Mouse (Mus musculus): ENCODE measurements around the gene Alg6. TPM values are rescaled to one million over a fixed set of nuclear protein-coding genes. Genes with fewer than 3 reads are reported as not detected.

The Alg6 gene
- 16.1 and 21.3 TPM in 2 replicates for polyA plus RNA-seq (2015; fragmentation: Nextera tagmentation; extraction: Ambion mirVana)

DNA sequence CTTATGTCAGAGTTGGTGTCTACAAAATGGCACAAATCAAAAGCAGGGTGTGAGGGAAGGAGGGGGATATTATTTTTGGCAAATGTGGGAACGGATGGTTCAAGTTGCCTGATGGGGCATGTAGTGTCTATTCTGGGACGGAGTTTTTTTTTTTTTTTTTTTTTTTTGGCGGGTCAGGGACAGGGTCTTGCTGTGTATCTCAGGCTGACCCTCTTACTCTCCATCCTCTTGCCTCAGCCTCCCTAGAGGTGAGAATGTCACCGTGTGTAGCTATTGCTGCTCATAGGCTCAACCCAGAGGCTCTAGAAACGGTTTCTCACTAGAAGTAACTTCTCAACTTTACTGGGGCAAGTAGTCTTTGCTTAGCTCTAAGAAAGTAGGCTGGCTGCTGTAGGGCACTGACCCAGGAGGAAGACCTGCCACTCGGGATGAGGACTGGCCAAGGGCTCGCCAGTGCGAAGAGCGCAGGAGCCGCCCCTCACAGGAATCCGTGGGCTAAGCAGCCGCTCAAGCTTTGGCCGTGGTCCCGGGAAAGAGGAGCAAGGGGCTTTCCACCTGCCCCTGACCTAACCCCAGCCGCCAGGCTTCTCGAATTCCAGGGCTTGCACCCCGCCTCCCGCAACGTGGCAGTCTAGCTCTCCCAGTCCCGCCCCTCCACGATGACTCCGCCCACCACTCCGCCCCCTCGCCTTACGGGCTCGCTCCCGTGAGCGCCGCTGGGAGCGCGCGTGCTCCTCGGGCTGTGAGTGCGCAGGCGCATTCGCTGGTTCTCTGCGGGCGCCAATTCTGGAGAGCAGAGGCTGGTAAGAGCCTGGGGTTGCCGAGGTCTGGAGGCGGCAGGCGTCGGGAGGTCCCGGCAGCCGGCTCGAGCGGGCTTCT is at the start of gene Alg6:
TSS of gene Alg6 (plus strand) at position 761 of the 879 bp plus-strand sequence.
- ATAC-seq (replicated peaks; ENCODE audit: low FRiP score, low read depth) (peak; percentile 94), DNase-seq (ENCODE audit: low spot score) (peak; percentile 96)
- peak; percentile 49 for TF ChIP-seq CTCF (IDR thresholded peaks at IDR 0.05; ENCODE audit: low read depth)
- Histone ChIP-seq H3K4me1 (replicated peaks; ENCODE audit: insufficient read depth, low read length) (no peaks in the 10 kb centered on the region), H3K9ac (ENCODE audit: low read depth, low read length) (peak within 1 kb of the TSS; percentile 63), H3K27ac (peak within 1 kb of the TSS; percentile 33; the same call in 1 of the 2 replicates), H3K27me3 (ENCODE audit: insufficient read depth, low read length) (no peaks in the 10 kb centered on the region), H3K9me3 (replicated peaks; ENCODE audit: low read length) (no peaks in the 10 kb centered on the region), H3K36me3 (ENCODE audit: insufficient read depth, low read length) (no peaks in the 10 kb centered on the region), H3K4me3 (replicated peaks; ENCODE audit: low read depth, low read length) (peak within 1 kb of the TSS; percentile 53), H3K4me2 (ENCODE audit: low read length) (peak within 1 kb of the TSS; percentile 80)
- WGBS: 3% methylated on average over 45 of the region's 46 CpGs

DNA sequence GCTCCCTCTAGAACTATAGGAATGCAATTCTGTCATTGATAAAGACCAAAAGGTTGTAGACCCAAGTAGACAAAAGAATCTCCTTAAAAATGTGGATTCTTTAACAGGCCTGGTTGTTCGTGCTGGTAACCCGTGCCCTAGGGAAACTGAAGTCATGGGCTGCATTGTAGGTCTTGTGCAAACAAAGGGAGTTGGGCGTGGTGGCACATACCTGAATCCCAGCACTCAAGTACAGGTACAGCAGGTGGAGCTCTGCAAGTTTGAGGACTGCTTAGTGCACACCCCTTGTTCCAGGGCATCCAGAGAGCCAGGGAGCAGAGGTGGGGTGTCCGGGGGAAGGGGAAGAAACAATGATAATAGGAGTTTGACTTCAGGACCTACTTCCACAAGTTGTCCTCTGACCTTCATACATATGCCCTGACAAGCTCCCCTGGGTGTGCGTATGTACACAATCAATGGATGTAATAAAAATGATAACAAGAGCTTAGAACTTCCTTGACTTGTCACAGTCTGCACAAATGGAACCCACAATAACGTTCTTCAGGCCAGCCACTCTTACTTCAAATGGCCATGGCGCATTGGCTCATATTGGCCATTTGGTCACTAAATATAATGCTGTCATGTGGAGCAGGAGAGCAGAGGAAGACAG is 45.1 kb upstream of the Alg6 start:
- no peak overlapping the region for H3K27ac ChIP-seq
- no peak for ATAC-seq (replicated peaks; ENCODE audit: low FRiP score, low read depth)
- H3K9ac ChIP-seq (ENCODE audit: low read depth, low read length): no peak overlapping the region
- 0 out of 2 replicates have a peak, but pooled peaks cover 2% of the 10 kb centered on the region for H3K27me3 ChIP-seq (ENCODE audit: insufficient read depth, low read length)
- no peak for TF ChIP-seq CTCF (IDR thresholded peaks at IDR 0.05; ENCODE audit: low read depth)
- no peak for DNase-seq (ENCODE audit: low spot score)
- H3K4me3 ChIP-seq (replicated peaks; ENCODE audit: low read depth, low read length): no peak overlapping the region
- H3K9me3 ChIP-seq (replicated peaks; ENCODE audit: low read length): no peaks in the 10 kb centered on the region
- no peaks in the 10 kb centered on the region for H3K4me1 ChIP-seq (replicated peaks; ENCODE audit: insufficient read depth, low read length)
- H3K4me2 ChIP-seq (ENCODE audit: low read length): no peak overlapping the region
- 91% methylated on average over 7 of the region's 7 CpGs for WGBS
- no peaks in the 10 kb centered on the region for H3K36me3 ChIP-seq (ENCODE audit: insufficient read depth, low read length)

DNA sequence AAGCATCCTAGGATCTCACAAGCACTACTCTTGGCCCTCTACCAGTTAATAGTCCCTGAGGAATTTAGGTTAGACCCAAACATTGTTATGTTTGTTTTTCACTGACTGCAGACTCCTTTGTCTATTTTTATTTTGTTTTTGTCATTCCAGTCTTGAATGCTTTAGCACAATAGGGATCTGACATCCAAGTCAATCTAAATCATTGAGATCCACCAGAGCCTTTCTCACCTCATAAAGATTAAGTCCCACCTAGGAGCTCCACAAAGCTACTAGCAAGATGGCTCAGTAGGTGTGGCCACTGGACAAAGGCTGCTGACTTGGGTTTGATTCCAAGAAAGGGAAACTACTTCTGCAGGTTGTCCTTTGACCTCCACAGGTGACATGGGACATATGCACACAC is 40.3 kb upstream of the Alg6 start:
- Histone ChIP-seq H3K27ac (no peak overlapping the region), H3K36me3 (ENCODE audit: insufficient read depth, low read length) (no peaks in the 10 kb centered on the region), H3K9me3 (replicated peaks; ENCODE audit: low read length) (no peaks in the 10 kb centered on the region), H3K4me3 (replicated peaks; ENCODE audit: low read depth, low read length) (no peak overlapping the region), H3K27me3 (ENCODE audit: insufficient read depth, low read length) (no peaks in the 10 kb centered on the region), H3K4me1 (replicated peaks; ENCODE audit: insufficient read depth, low read length) (no peaks in the 10 kb centered on the region), H3K4me2 (ENCODE audit: low read length) (no peak overlapping the region), H3K9ac (ENCODE audit: low read depth, low read length) (no peak overlapping the region)
- ATAC-seq (replicated peaks; ENCODE audit: low FRiP score, low read depth) (no peak), DNase-seq (ENCODE audit: low spot score) (no peak)
- no peak for TF ChIP-seq CTCF (IDR thresholded peaks at IDR 0.05; ENCODE audit: low read depth)

GRCm38 (mm10) chr4:99683941-99684340 is 31.5 kb upstream of the Alg6 start:
- TF ChIP-seq CTCF (IDR thresholded peaks at IDR 0.05; ENCODE audit: low read depth): no peak
- 80% methylated on average over 6 of the region's 6 CpGs for WGBS
- no peak overlapping the region for H3K9ac ChIP-seq (ENCODE audit: low read depth, low read length)
- no peak overlapping the region for H3K27ac ChIP-seq
- no peaks in the 10 kb centered on the region for H3K36me3 ChIP-seq (ENCODE audit: insufficient read depth, low read length)
- no peak overlapping the region for H3K4me3 ChIP-seq (replicated peaks; ENCODE audit: low read depth, low read length)
- no peaks in the 10 kb centered on the region for H3K4me1 ChIP-seq (replicated peaks; ENCODE audit: insufficient read depth, low read length)
- DNase-seq (ENCODE audit: low spot score): no peak
- no peaks in the 10 kb centered on the region for H3K27me3 ChIP-seq (ENCODE audit: insufficient read depth, low read length)
- H3K9me3 ChIP-seq (replicated peaks; ENCODE audit: low read length): no peaks in the 10 kb centered on the region
- no peak overlapping the region for H3K4me2 ChIP-seq (ENCODE audit: low read length)
- no peak for ATAC-seq (replicated peaks; ENCODE audit: low FRiP score, low read depth)

DNA sequence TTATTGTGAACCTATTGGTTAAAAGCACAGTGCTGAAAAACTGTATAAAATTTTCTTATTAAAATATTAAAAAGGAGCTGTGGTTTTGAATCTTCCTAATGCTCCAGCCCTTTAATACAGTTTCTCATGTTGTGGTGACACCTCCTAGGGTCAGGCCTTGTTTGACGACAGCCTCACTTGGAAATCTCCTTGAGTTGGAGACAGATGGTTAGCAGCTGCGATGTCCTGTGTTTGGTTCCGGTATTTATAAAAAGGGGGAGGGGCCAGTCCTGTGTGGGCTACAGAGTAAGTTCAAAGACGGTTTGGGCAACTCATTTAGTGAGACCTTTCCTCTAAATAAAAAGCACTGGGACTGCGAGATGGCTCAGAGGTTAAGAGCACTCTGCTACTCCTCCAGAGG is 29.2 kb upstream of the Alg6 start:
- no peak for TF ChIP-seq CTCF (IDR thresholded peaks at IDR 0.05; ENCODE audit: low read depth)
- DNase-seq (ENCODE audit: low spot score) (no peak), ATAC-seq (replicated peaks; ENCODE audit: low FRiP score, low read depth) (no peak)
- H3K27me3 ChIP-seq (ENCODE audit: insufficient read depth, low read length): no peaks in the 10 kb centered on the region
- H3K9ac ChIP-seq (ENCODE audit: low read depth, low read length): no peak overlapping the region
- no peaks in the 10 kb centered on the region for H3K9me3 ChIP-seq (replicated peaks; ENCODE audit: low read length)
- WGBS: 46% methylated on average over 5 of the region's 5 CpGs
- no peaks in the 10 kb centered on the region for H3K4me1 ChIP-seq (replicated peaks; ENCODE audit: insufficient read depth, low read length)
- no peak overlapping the region for H3K4me2 ChIP-seq (ENCODE audit: low read length)
- no peak overlapping the region for H3K4me3 ChIP-seq (replicated peaks; ENCODE audit: low read depth, low read length)
- no peak overlapping the region for H3K27ac ChIP-seq
- H3K36me3 ChIP-seq (ENCODE audit: insufficient read depth, low read length): no peaks in the 10 kb centered on the region

- Histone ChIP-seq H3K27me3 (ENCODE audit: insufficient read depth, low read length) (no peaks in the 10 kb centered on the region), H3K4me1 (replicated peaks; ENCODE audit: insufficient read depth, low read length) (no peaks in the 10 kb centered on the region), H3K4me2 (ENCODE audit: low read length) (no peak overlapping the region), H3K36me3 (ENCODE audit: insufficient read depth, low read length) (no peaks in the 10 kb centered on the region), H3K4me3 (replicated peaks; ENCODE audit: low read depth, low read length) (no peak overlapping the region), H3K9ac (ENCODE audit: low read depth, low read length) (no peak overlapping the region), H3K27ac (no peak overlapping the region), H3K9me3 (replicated peaks; ENCODE audit: low read length) (no peaks in the 10 kb centered on the region)
- WGBS: 82% methylated on average over 6 of the region's 6 CpGs
- ATAC-seq (replicated peaks; ENCODE audit: low FRiP score, low read depth) (no peak), DNase-seq (ENCODE audit: low spot score) (no peak)
- no peak for TF ChIP-seq CTCF (IDR thresholded peaks at IDR 0.05; ENCODE audit: low read depth)
Observed at GRCm38 (mm10) chr4:99712583-99713183, 2.8 kb upstream of the Alg6 start.
